Mouse (Mus musculus): ENCODE measurements around the gene Dock2.

Dock2 gene

GRCm38 (mm10) chr11:34769946-34770345 is 13.7 kb downstream of the Dock2 start:
- DNase-seq (ENCODE audit: low read depth, low spot score): no peak

- DNase-seq (ENCODE audit: low read depth, low spot score): no peak
Measured at GRCm38 (mm10) chr11:34769396-34769795, 14.3 kb downstream of the Dock2 start.

- no peak for DNase-seq (ENCODE audit: low read depth, low spot score)
Measured at GRCm38 (mm10) chr11:34763739-34764361, 19.8 kb downstream of the Dock2 start.

- DNase-seq (ENCODE audit: low read depth, low spot score): no peak
Measured at GRCm38 (mm10) chr11:34762570-34763127, 21.0 kb downstream of the Dock2 start.

- no peak for DNase-seq (ENCODE audit: low read depth, low spot score)
Measured at GRCm38 (mm10) chr11:34762125-34762524, 21.6 kb downstream of the Dock2 start.

- DNase-seq (ENCODE audit: low read depth, low spot score): no peak
Measured at GRCm38 (mm10) chr11:34759582-34759981, 24.1 kb downstream of the Dock2 start.

- no peak for DNase-seq (ENCODE audit: low read depth, low spot score)
Measured at GRCm38 (mm10) chr11:34741081-34741480, 42.6 kb downstream of the Dock2 start.

GRCm38 (mm10) chr11:34739816-34740215 is 43.9 kb downstream of the Dock2 start:
- no peak for DNase-seq (ENCODE audit: low read depth, low spot score)

GRCm38 (mm10) chr11:34738945-34739344 is 44.7 kb downstream of the Dock2 start:
- DNase-seq (ENCODE audit: low read depth, low spot score): no peak

- no peak for DNase-seq (ENCODE audit: low read depth, low spot score)
Measured at GRCm38 (mm10) chr11:34737193-34737592, 46.5 kb downstream of the Dock2 start.

- DNase-seq (ENCODE audit: low read depth, low spot score): no peak
Measured at GRCm38 (mm10) chr11:34734033-34734432, 49.7 kb downstream of the Dock2 start.

- no peak for DNase-seq (ENCODE audit: low read depth, low spot score)
Measured at GRCm38 (mm10) chr11:34727467-34727866, 56.2 kb downstream of the Dock2 start.

- no peak for DNase-seq (ENCODE audit: low read depth, low spot score)
Measured at GRCm38 (mm10) chr11:34726699-34727347, 56.9 kb downstream of the Dock2 start.

- DNase-seq (ENCODE audit: low read depth, low spot score): no peak
Measured at GRCm38 (mm10) chr11:34713360-34713759, 70.3 kb downstream of the Dock2 start.

- no peak for DNase-seq (ENCODE audit: low read depth, low spot score)
Measured at GRCm38 (mm10) chr11:34708278-34708677, 75.4 kb downstream of the Dock2 start.

GRCm38 (mm10) chr11:34707360-34707759 is 76.3 kb downstream of the Dock2 start:
- no peak for DNase-seq (ENCODE audit: low read depth, low spot score)

GRCm38 (mm10) chr11:34705108-34705446 is 78.6 kb downstream of the Dock2 start:
- peak; percentile 8 for DNase-seq (ENCODE audit: low read depth, low spot score)

GRCm38 (mm10) chr11:34704384-34705107 is 79.1 kb downstream of the Dock2 start:
- DNase-seq (ENCODE audit: low read depth, low spot score): no peak

GRCm38 (mm10) chr11:34703851-34704250 is 79.8 kb downstream of the Dock2 start:
- no peak for DNase-seq (ENCODE audit: low read depth, low spot score)

GRCm38 (mm10) chr11:34681790-34682189 is 101.9 kb downstream of the Dock2 start:
- DNase-seq (ENCODE audit: low read depth, low spot score): peak; percentile 53

- peak; percentile 3 for DNase-seq (ENCODE audit: low read depth, low spot score)
Measured at GRCm38 (mm10) chr11:34544631-34545030, 239.1 kb downstream of the Dock2 start.

GRCm38 (mm10) chr11:34532131-34532530 is 251.6 kb downstream of the Dock2 start:
- no peak for DNase-seq (ENCODE audit: low read depth, low spot score)

GRCm38 (mm10) chr11:34530971-34531370 is 252.7 kb downstream of the Dock2 start:
- DNase-seq (ENCODE audit: low read depth, low spot score): no peak
